8 mouse cellular contexts compared by ENCODE assay signal in genomic region chr1:64097640-64098287, GRCm38 (mm10). TPM values are rescaled to one million over a fixed set of nuclear protein-coding genes. Genes with fewer than 3 reads are reported as not detected.
DNase-seq lines count a peak whose midpoint lies in the region; ATAC-seq and TF ChIP-seq lines count a peak whose summit lies in the region.

No protein-coding gene starts in this region.

- peak overlapping the region; percentile 57 for H3K4me3 ChIP-seq in gastrocnemius, adult 2 months
- H3K4me3 ChIP-seq in midbrain, embryonic 11.5 days (ENCODE audit: low read depth, low read length), result no peak overlapping the region

- no peak overlapping the region for H3K9ac ChIP-seq in midbrain, embryonic 11.5 days (ENCODE audit: low read length)

- TF ChIP-seq CTCF in gastrocnemius, adult 2 months (IDR thresholded peaks at IDR 0.05), result no peak

- no peaks in the 10 kb centered on the region for H3K27me3 ChIP-seq in midbrain, embryonic 11.5 days (ENCODE audit: control insufficient read depth, insufficient read depth, low read length)

- H3K36me3 ChIP-seq in midbrain, embryonic 11.5 days (ENCODE audit: control insufficient read depth, insufficient read depth, low read length), result no peaks in the 10 kb centered on the region

- WGBS in midbrain, embryonic 11.5 days, result 70% methylated on average over 6 of the region's 6 CpGs

- peak overlapping the region; percentile 85 for H3K27ac ChIP-seq in gastrocnemius, adult 2 months
- no peak overlapping the region for H3K27ac ChIP-seq in midbrain, embryonic 11.5 days (ENCODE audit: low read depth, low read length)

- intact Hi-C loops in gastrocnemius, adult 2 months (cut with DNase I), result no loop called here
- intact Hi-C loops in left cerebral cortex, postnatal 4 days (cut with DNase I), result no loop called here

- peak; percentile 48; the same call in 1 of the 2 replicates for ATAC-seq in midbrain, embryonic 11.5 days (ENCODE audit: low FRiP score)

- H3K4me1 ChIP-seq in midbrain, embryonic 11.5 days (ENCODE audit: control insufficient read depth, insufficient read depth, low read length), result peaks cover 9% of the 10 kb centered on the region; the same call in 1 of the 2 replicates

- no peaks in the 10 kb centered on the region for H3K9me3 ChIP-seq in midbrain, embryonic 11.5 days (ENCODE audit: control insufficient read depth, low read length)

- no peak overlapping the region for H3K4me2 ChIP-seq in midbrain, embryonic 11.5 days

- peak; percentile 66 for DNase-seq in gastrocnemius, adult 2 months
- DNase-seq in gastrocnemius, postnatal 4 days (ENCODE audit: low spot score in 2 of 2), result no peak
- DNase-seq in gastrocnemius, postnatal 25 days, result peak; percentile 36
- DNase-seq in kidney, adult 9 months, result peak; percentile 53
- DNase-seq in midbrain, embryonic 11.5 days (ENCODE audit: low spot score, missing footprints), result no peak
- no peak for DNase-seq in ovary, postnatal 36 days (ENCODE audit: low spot score)
- DNase-seq in thymus, postnatal 25 days, result no peak
- DNase-seq in left cerebral cortex, postnatal 4 days, result no peak

RNA-seq across cellular contexts. Expression of gene Klf7, which starts 24.3 kb away (rescaled TPM):
- 10 to 100 TPM in 1 of 2 experiments, 1 to 10 TPM in 1; 7.6 to 12.6 TPM for total RNA-seq in gastrocnemius, adult 2 months (2021)
- 10 to 100 TPM; 21.0 to 26.6 TPM for total RNA-seq in gastrocnemius, postnatal 4 days (2021)
- total RNA-seq in gastrocnemius, postnatal 25 days (2021), result 1 to 10 TPM; 7.1 to 8.6 TPM
- polyA plus RNA-seq in midbrain, embryonic 11.5 days (2014; fragmentation: Nextera tagmentation; extraction: Ambion mirVana), result 30.4 and 32.0 TPM in 2 replicates
- total RNA-seq in left cerebral cortex, postnatal 4 days (2021), result 100 to 1,000 TPM; 153 to 161 TPM

Comparison
In these comparisons a context has a peak if more than half of its experiments do, and no peak if none do; other contexts are left out.
1. DNase-seq: peak in gastrocnemius, adult 2 months (single experiment), gastrocnemius, postnatal 25 days (single experiment) and kidney, adult 9 months (single experiment); none in gastrocnemius, postnatal 4 days (0 of 2), midbrain, embryonic 11.5 days (single experiment), ovary, postnatal 36 days (single experiment), thymus, postnatal 25 days (single experiment) and left cerebral cortex, postnatal 4 days (single experiment).
2. RNA of gene Klf7, which starts 24.3 kb away (total RNA-seq): 153 to 161 TPM in left cerebral cortex, postnatal 4 days; 21.0 to 26.6 TPM in gastrocnemius, postnatal 4 days, 7.6 to 12.6 TPM in gastrocnemius, adult 2 months and 7.1 to 8.6 TPM in gastrocnemius, postnatal 25 days; every median in the first group is over 4 times any median in the second.